ENCODE assay signal across 8 mouse cellular contexts in the genomic region with DNA sequence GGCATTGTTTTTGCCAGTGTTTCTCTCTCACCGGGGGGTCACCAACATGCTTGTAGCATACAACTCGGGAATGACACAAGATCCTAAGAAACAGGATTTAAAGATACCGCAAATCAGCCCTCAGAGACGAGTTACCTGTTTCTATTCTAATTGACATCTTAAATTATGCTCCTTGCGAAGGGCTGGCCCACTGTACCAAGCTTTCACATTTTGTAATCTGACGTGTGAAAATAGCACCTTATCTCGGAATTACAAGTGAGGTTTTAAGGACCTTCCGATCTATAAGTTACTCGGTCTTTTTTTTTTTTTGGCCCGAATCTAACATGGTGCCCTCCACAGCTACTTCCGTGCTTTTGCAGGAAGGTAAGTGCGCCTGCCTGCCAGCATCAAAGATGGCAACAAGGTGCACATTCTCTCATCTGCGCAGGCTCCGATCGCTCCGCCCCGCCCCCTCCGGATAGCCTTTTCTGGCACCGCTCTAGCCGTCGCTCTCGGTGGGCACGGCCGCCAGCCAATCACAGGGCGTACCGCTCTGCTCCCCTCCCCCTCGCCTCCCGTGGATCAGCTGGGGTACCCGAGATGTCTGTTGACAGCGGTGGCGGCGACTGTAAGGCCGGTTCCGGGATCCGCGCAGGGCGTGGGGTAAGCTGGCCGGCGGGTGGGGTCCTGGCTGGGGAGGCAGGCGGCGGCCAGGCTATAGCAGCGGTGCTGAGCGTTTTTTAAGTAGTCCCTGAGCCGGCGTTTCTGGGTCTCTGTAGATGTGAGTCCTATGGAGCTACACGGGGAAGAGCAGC. TPM values are rescaled to one million over a fixed set of nuclear protein-coding genes. Genes with fewer than 3 reads are reported as not detected.
DNase-seq lines count a peak whose midpoint lies in the region; ATAC-seq and TF ChIP-seq lines count a peak whose summit lies in the region.

TSS of gene Chfr (plus strand) at position 550 of the 794 bp plus-strand sequence.

- H3K4me1 ChIP-seq in E14TG2a.4 (replicated peaks; ENCODE audit: low read depth, low read length): no peaks in the 10 kb centered on the region
- H3K4me1 ChIP-seq in forebrain, embryonic 13.5 days: peaks cover 12% of the 10 kb centered on the region
- H3K4me1 ChIP-seq in liver, postnatal 0 days (ENCODE audit: insufficient read depth): peaks cover 2% of the 10 kb centered on the region; the same call in 1 of the 2 replicates
- H3K4me1 ChIP-seq in neural tube, embryonic 14.5 days (ENCODE audit: control insufficient read depth, insufficient read depth, low read length): peaks cover 5% of the 10 kb centered on the region; the same call in 1 of the 2 replicates

- peak within 1 kb of the TSS; percentile 69 for H3K27ac ChIP-seq in forebrain, embryonic 13.5 days
- H3K27ac ChIP-seq in liver, postnatal 0 days (ENCODE audit: low read depth): peak within 1 kb of the TSS; percentile 71
- 0 out of 2 replicates have a peak within 1 kb of the TSS, but pooled peaks have one; percentile 41 for H3K27ac ChIP-seq in neural tube, embryonic 14.5 days (ENCODE audit: low read depth, low read length)

- H3K36me3 ChIP-seq in E14TG2a.4 (ENCODE audit: insufficient read depth, low read length): peaks cover 10% of the 10 kb centered on the region; the same call in 1 of the 2 replicates
- H3K36me3 ChIP-seq in forebrain, embryonic 13.5 days (ENCODE audit: poor library complexity, severe bottlenecking): peaks cover 15% of the 10 kb centered on the region
- H3K36me3 ChIP-seq in liver, postnatal 0 days (replicated peaks; ENCODE audit: insufficient read depth, low read length): peaks cover 8% of the 10 kb centered on the region
- no peaks in the 10 kb centered on the region; the same call in none of the 2 replicates for H3K36me3 ChIP-seq in neural tube, embryonic 14.5 days (ENCODE audit: control insufficient read depth, insufficient read depth, low read length)

- intact Hi-C loops in heart, postnatal 10 days (cut with DNase I): loop anchor here (5.0 kb wide), 1 partner anchor 78 kb away; no protein-coding TSS in a partner anchor

- peak within 1 kb of the TSS; percentile 84 for H3K9ac ChIP-seq in forebrain, embryonic 13.5 days
- peak within 1 kb of the TSS; percentile 87 for H3K9ac ChIP-seq in liver, postnatal 0 days (replicated peaks)
- peak within 1 kb of the TSS; percentile 42 for H3K9ac ChIP-seq in neural tube, embryonic 14.5 days (replicated peaks; ENCODE audit: low read depth, low read length)

- H3K4me3 ChIP-seq in E14TG2a.4 (replicated peaks; ENCODE audit: low read length): peak within 1 kb of the TSS; percentile 87
- H3K4me3 ChIP-seq in forebrain, embryonic 13.5 days: peak within 1 kb of the TSS; percentile 74
- H3K4me3 ChIP-seq in liver, postnatal 0 days (ENCODE audit: low read depth, low read length): peak within 1 kb of the TSS; percentile 72
- H3K4me3 ChIP-seq in neural tube, embryonic 14.5 days (ENCODE audit: low read depth, low read length): peak within 1 kb of the TSS; percentile 52

- H3K9me3 ChIP-seq in E14TG2a.4 (ENCODE audit: low read length): peaks cover 65% of the 10 kb centered on the region
- no peaks in the 10 kb centered on the region for H3K9me3 ChIP-seq in forebrain, embryonic 13.5 days (replicated peaks)
- H3K9me3 ChIP-seq in liver, postnatal 0 days (ENCODE audit: low read length): peaks cover 10% of the 10 kb centered on the region; the same call in 1 of the 2 replicates
- no peaks in the 10 kb centered on the region; the same call in 1 of the 2 replicates for H3K9me3 ChIP-seq in neural tube, embryonic 14.5 days (ENCODE audit: control insufficient read depth, low read length)

- WGBS in forebrain, embryonic 13.5 days: 4% methylated on average over 46 of the region's 46 CpGs
- WGBS in large intestine, adult 2 months: 4% methylated on average over 46 of the region's 46 CpGs
- WGBS in liver, postnatal 0 days (ENCODE audit: insufficient replicate concordance): 3% methylated on average over 46 of the region's 46 CpGs
- WGBS in neural tube, embryonic 14.5 days: 4% methylated on average over 46 of the region's 46 CpGs

- peak; percentile 98 for DNase-seq in c-Kit-positive CD71-positive TER-119-positive erythroid progenitor cells, embryonic 14.5 days (ENCODE audit: low spot score)
- DNase-seq in heart, postnatal 10 days: peak; percentile 99
- peak; percentile 91 for DNase-seq in large intestine, adult 2 months (ENCODE audit: low read depth, low spot score)
- peak; percentile 99 for DNase-seq in liver, postnatal 0 days
- DNase-seq in testis, postnatal 10 days (ENCODE audit: low spot score): peak; percentile 99

- no peak for TF ChIP-seq CTCF in E14TG2a.4 (conservative IDR thresholded peaks at IDR 0.05; ENCODE audit: low read length)
- TF ChIP-seq CTCF in liver, postnatal 0 days (IDR thresholded peaks at IDR 0.05; ENCODE audit: low read depth): peak; percentile 27; the same call in 1 of the 2 replicates

- peak within 1 kb of the TSS; percentile 78 for H3K4me2 ChIP-seq in forebrain, embryonic 13.5 days
- peak within 1 kb of the TSS; percentile 86 for H3K4me2 ChIP-seq in liver, postnatal 0 days (ENCODE audit: low read depth, low read length)
- peak within 1 kb of the TSS; percentile 58 for H3K4me2 ChIP-seq in neural tube, embryonic 14.5 days (ENCODE audit: low read depth, low read length)

- peak; percentile 29; the same call in 1 of the 2 replicates for TF ChIP-seq EP300 in liver, postnatal 0 days (IDR thresholded peaks at IDR 0.05; ENCODE audit: low read depth)

- peak; percentile 99 for ATAC-seq in forebrain, embryonic 13.5 days
- peak; percentile 100 for ATAC-seq in liver, postnatal 0 days
- ATAC-seq in neural tube, embryonic 14.5 days (ENCODE audit: low read depth): peak; percentile 99

- no peaks in the 10 kb centered on the region for H3K27me3 ChIP-seq in E14TG2a.4 (ENCODE audit: insufficient read depth, low read length)
- H3K27me3 ChIP-seq in forebrain, embryonic 13.5 days: no peaks in the 10 kb centered on the region
- H3K27me3 ChIP-seq in liver, postnatal 0 days (ENCODE audit: insufficient read depth, low read length): no peaks in the 10 kb centered on the region
- no peaks in the 10 kb centered on the region for H3K27me3 ChIP-seq in neural tube, embryonic 14.5 days (ENCODE audit: control insufficient read depth, insufficient read depth, low read length)

RNA-seq across cellular contexts. Expression of gene Chfr, which starts in this region (rescaled TPM):
- polyA plus RNA-seq in forebrain, embryonic 13.5 days (2015; fragmentation: Nextera tagmentation; extraction: Ambion mirVana): 85.5 and 88.9 TPM in 2 replicates
- 10 to 100 TPM; 21.6 to 22.1 TPM for total RNA-seq in heart, postnatal 10 days (2021)
- 34.2 and 51.3 TPM in 2 replicates for polyA plus RNA-seq in large intestine, adult 2 months (2012; rRNA removed)
- polyA plus RNA-seq in liver, postnatal 0 days (2015; fragmentation: Nextera tagmentation; extraction: Ambion mirVana): 9.6 and 11.6 TPM in 2 replicates
- 101 and 108 TPM in 2 replicates for polyA plus RNA-seq in neural tube, embryonic 14.5 days (2014; fragmentation: Nextera tagmentation; extraction: Ambion mirVana)

Comparison
In these comparisons a context has a peak if more than half of its experiments do, and no peak if none do; other contexts are left out.
1. Peak in every context shown above with its lines: DNase-seq, ATAC-seq, H3K4me3 ChIP-seq and H3K27ac ChIP-seq.